16 mouse cellular contexts compared by ENCODE assay signal in the genomic region with DNA sequence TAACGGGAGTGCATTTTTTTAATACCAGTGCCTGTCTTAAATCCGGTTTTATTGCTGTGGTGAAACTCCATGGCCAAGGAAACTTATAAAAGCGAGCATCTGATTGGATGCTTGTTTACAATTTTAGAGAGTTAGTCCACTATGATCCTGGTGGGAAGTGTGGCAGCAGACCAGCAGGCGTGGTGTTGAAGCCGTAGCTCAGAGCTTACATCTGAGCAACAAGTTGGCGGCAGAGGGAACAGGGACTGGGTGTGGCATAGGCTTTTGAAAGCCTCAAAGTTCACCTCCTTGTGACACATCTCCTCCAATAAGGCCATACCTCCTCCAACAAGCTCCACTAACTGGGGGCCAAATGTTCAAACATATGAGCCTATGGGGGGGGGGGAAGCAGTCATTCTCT. TPM values are rescaled to one million over a fixed set of nuclear protein-coding genes. Genes with fewer than 3 reads are reported as not detected.
"Had no signal": no experiment of that assay in that cellular context is flagged by ENCODE, and none has a peak within 500 bp of the region (broad histone marks: within the 10 kb centered on the region; RNA-seq: fewer than 3 reads in every experiment).

No protein-coding gene starts in this region.

- H3K4me3 ChIP-seq: kidney, embryonic 15.5 days; left cerebral cortex, adult 2 months; liver, embryonic 15.5 days; neural tube, embryonic 12.5 days had no signal

- H3K9me3 ChIP-seq: kidney, embryonic 15.5 days; liver, embryonic 15.5 days; neural tube, embryonic 12.5 days had no signal

- DNase-seq: kidney, adult 2 months; kidney, postnatal 14 days; lung, adult 2 months; lung, postnatal 36 days; midbrain, embryonic 14.5 days; spleen, adult 18-20 months; thymus, adult 2 months; thymus, postnatal 36 days had no signal

- H3K9ac ChIP-seq: kidney, embryonic 15.5 days; liver, embryonic 15.5 days; neural tube, embryonic 12.5 days had no signal

- H3K4me2 ChIP-seq: kidney, embryonic 15.5 days; liver, embryonic 11.5 days; liver, embryonic 15.5 days; neural tube, embryonic 12.5 days had no signal

- H3K36me3 ChIP-seq: kidney, embryonic 15.5 days; liver, embryonic 15.5 days; neural tube, embryonic 12.5 days had no signal

- H3K4me1 ChIP-seq: liver, embryonic 15.5 days had no signal

- H3K27ac ChIP-seq: kidney, embryonic 15.5 days; left cerebral cortex, adult 2 months; liver, embryonic 15.5 days; neural tube, embryonic 12.5 days had no signal

- ATAC-seq: lung, postnatal 0 days had no signal

- H3K27me3 ChIP-seq: kidney, embryonic 15.5 days; liver, embryonic 15.5 days; neural tube, embryonic 12.5 days had no signal

RNA-seq across cellular contexts. Expression of gene Kif21a, which starts 46.9 kb away (rescaled TPM):
- total RNA-seq: monocyte, adult 5-6 weeks; neutrophil, adult 5-6 weeks had no signal
